Mouse (Mus musculus): ENCODE measurements around the gene Pan3.

DNA sequence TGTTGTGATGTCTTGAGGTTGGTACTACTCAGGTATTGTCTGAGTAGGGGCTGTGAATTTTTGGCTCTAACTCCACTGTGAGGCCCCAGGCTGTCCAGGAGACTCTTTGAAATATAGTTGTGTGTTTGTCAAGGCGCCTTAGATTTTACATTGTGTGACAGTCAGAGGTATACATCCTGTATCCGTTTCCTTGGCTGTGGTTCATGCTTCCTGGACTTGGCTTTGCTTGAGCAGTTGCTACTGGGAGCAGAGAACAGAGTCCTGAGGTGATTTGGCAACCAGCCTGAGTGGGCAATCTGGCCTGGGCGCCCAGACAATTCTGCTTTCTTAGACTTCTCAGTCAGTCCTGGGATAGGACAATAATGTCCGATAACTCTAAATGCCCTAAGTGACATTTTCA lies 5.3 kb downstream of the Pan3 start:
- TF ChIP-seq CTCF (IDR thresholded peaks at IDR 0.05 in 2 of 3, conservative IDR thresholded peaks at IDR 0.05 in 1 of 3; ENCODE audit: control insufficient read depth in 1 of 3, insufficient read depth in 1 of 3, low read depth in 2 of 3, low read length in 3 of 3, poor library complexity in 1 of 3, severe bottlenecking in 1 of 3) (no peak), E2F4 (IDR thresholded peaks at IDR 0.05; ENCODE audit: borderline replicate concordance, low read depth, low read length) (no peak), BHLHE40 (IDR thresholded peaks at IDR 0.05; ENCODE audit: borderline replicate concordance, low read depth, low read length) (no peak)
